Mouse (Mus musculus) cerebellum, adult 2 months (tissue): ENCODE results near the gene Mcm2. TPM values are rescaled to one million over a fixed set of nuclear protein-coding genes. Genes with fewer than 3 reads are reported as not detected.

Experiments
- DNase-seq, 2 experiments: peaks; one replicate each; pipeline ENCODE4 v3.0.0; 2021
- H3K27ac ChIP-seq: fragments of 200-500 bp; 2 replicates; pipeline ENCODE4 v1.5.1; 2012; ENCODE audit warnings: low read length, control low read depth, inconsistent platforms; ENCODE audit not compliant: insufficient read depth
- H3K27me3 ChIP-seq: fragments of 200-500 bp; 2 replicates; pipeline ENCODE4 v1.6.1; 2012; ENCODE audit warnings: inconsistent platforms, mild to moderate bottlenecking, low read length, moderate library complexity; ENCODE audit not compliant: control insufficient read depth, insufficient read depth
- H3K4me1 ChIP-seq: fragments of 200-500 bp; 2 replicates; pipeline ENCODE4 v1.6.1; 2011; ENCODE audit warnings: low read length; ENCODE audit not compliant: control insufficient read depth, insufficient read depth
- H3K4me3 ChIP-seq: fragments of 200-500 bp; replicated peaks from 2 replicates; pipeline ENCODE3; 2011; ENCODE audit warnings: mild to moderate bottlenecking, low read depth, low read length, control low read depth; ENCODE audit not compliant: insufficient read depth
- CTCF ChIP-seq: fragments of 200-500 bp; IDR thresholded peaks from 2 replicates; pipeline ENCODE4 v1.5.1; 2011; ENCODE audit warnings: low read depth, mild to moderate bottlenecking, control low read depth, low read length, moderate library complexity, borderline replicate concordance; ENCODE audit not compliant: insufficient read depth
- POLR2A ChIP-seq: fragments of 200-500 bp; IDR thresholded peaks from 2 replicates; pipeline ENCODE4 v1.6.1; 2011; ENCODE audit warnings: low read length, control low read depth, borderline replicate concordance; ENCODE audit not compliant: insufficient read depth
- WGBS: fragments of 180-500 bp; shearing (Covaris S2); methylation state at CpG from one replicate; pipeline ENCODE4 v1.1.7; 2018; 5-methylcytosine and 5-hydroxymethylcytosine counted together
- polyA plus RNA-seq: library from polyadenylated mRNA; depleted of rRNA; stranded (reverse); fragments of >200 nt; gene quantifications from 2 replicates; pipeline ENCODE4 v1.2.3, GENCODE M21; 2012

Gene Mcm2
- polyA plus RNA-seq, 1 experiment, result 7.5 TPM

- no peak for TF ChIP-seq POLR2A
- TF ChIP-seq CTCF, result no peak
- peaks cover 27% of the 10 kb centered on the region for H3K4me1 ChIP-seq
- H3K27ac ChIP-seq, result peak overlapping the region; percentile 48; the same call in 1 of the 2 replicates
- 7% methylated on average over 8 of the region's 8 CpGs for WGBS
- no peaks in the 10 kb centered on the region for H3K27me3 ChIP-seq
- H3K4me3 ChIP-seq, result no peak overlapping the region
- DNase-seq, result peak; percentile 61 to 72
Measured at GRCm38 (mm10) chr6:88871546-88871945, 27.0 kb downstream of the Mcm2 start.

- DNase-seq, result peak; percentile 47 to 55
- no peak for TF ChIP-seq POLR2A
- TF ChIP-seq CTCF, result no peak
- Histone ChIP-seq H3K27ac (no peak overlapping the region), H3K4me1 (peaks cover 29% of the 10 kb centered on the region), H3K27me3 (no peaks in the 10 kb centered on the region), H3K4me3 (no peak overlapping the region)
- WGBS, result 20% methylated on average over 4 of the region's 4 CpGs
Measured at GRCm38 (mm10) chr6:88870594-88870993, 28.0 kb downstream of the Mcm2 start.

- TF ChIP-seq CTCF (no peak), POLR2A (no peak)
- no peak overlapping the region for H3K4me3 ChIP-seq
- WGBS, result 67% methylated on average over 7 of the region's 7 CpGs
- DNase-seq, result peak in 1 of 2 experiments; percentile 48
- H3K4me1 ChIP-seq, result peaks cover 33% of the 10 kb centered on the region
- H3K27me3 ChIP-seq, result no peaks in the 10 kb centered on the region
- H3K27ac ChIP-seq, result 0 out of 2 replicates have a peak overlapping the region, but pooled peaks have one; percentile 36
Measured at GRCm38 (mm10) chr6:88869459-88869858, 29.1 kb downstream of the Mcm2 start.

GRCm38 (mm10) chr6:88865704-88866103, 32.9 kb downstream of the Mcm2 start:
- Histone ChIP-seq H3K4me3 (no peak overlapping the region), H3K27ac (no peak overlapping the region), H3K27me3 (no peaks in the 10 kb centered on the region), H3K4me1 (peaks cover 12% of the 10 kb centered on the region)
- no peak for DNase-seq
- WGBS, result 82% methylated on average over 7 of the region's 7 CpGs
- no peak for TF ChIP-seq POLR2A
- TF ChIP-seq CTCF, result no peak

GRCm38 (mm10) chr6:88860914-88861313, 37.7 kb downstream of the Mcm2 start:
- WGBS, result 23% methylated on average over 2 of the region's 2 CpGs
- H3K27me3 ChIP-seq, result no peaks in the 10 kb centered on the region
- DNase-seq, result peak in 1 of 2 experiments; percentile 62
- TF ChIP-seq CTCF, result peak; percentile 47; the same call in 1 of the 2 replicates
- no peak for TF ChIP-seq POLR2A
- H3K27ac ChIP-seq, result no peak overlapping the region
- no peak overlapping the region for H3K4me3 ChIP-seq
- peaks cover 30% of the 10 kb centered on the region for H3K4me1 ChIP-seq

GRCm38 (mm10) chr6:88858341-88858740, 40.2 kb downstream of the Mcm2 start:
- 57% methylated on average over 7 of the region's 7 CpGs for WGBS

GRCm38 (mm10) chr6:88857830-88858229, 40.8 kb downstream of the Mcm2 start:
- no peak for TF ChIP-seq POLR2A
- TF ChIP-seq CTCF, result no peak
- Histone ChIP-seq H3K4me1 (peaks cover 38% of the 10 kb centered on the region), H3K27me3 (no peaks in the 10 kb centered on the region), H3K27ac (peak overlapping the region; percentile 80), H3K4me3 (no peak overlapping the region)
- DNase-seq, result peak in 1 of 2 experiments; percentile 40
- 58% methylated on average over 6 of the region's 6 CpGs for WGBS

More at GRCm38 (mm10) chr6:88858341-88858740, 40.2 kb downstream of the Mcm2 start:
- DNase-seq, result peak in 1 of 2 experiments; percentile 31
- Histone ChIP-seq H3K4me3 (no peak overlapping the region), H3K4me1 (peaks cover 38% of the 10 kb centered on the region), H3K27me3 (no peaks in the 10 kb centered on the region), H3K27ac (peak overlapping the region; percentile 43; the same call in 1 of the 2 replicates)
- TF ChIP-seq POLR2A (no peak), CTCF (no peak)

- H3K4me3 ChIP-seq, result no peak overlapping the region
- no peak for TF ChIP-seq POLR2A
- TF ChIP-seq CTCF, result peak; percentile 25; the same call in 1 of the 2 replicates
- WGBS, result 6% methylated on average over 9 of the region's 9 CpGs
- H3K27ac ChIP-seq, result peak overlapping the region; percentile 80
- DNase-seq, result peak; percentile 83 to 92
- peaks cover 38% of the 10 kb centered on the region for H3K4me1 ChIP-seq
- H3K27me3 ChIP-seq, result no peaks in the 10 kb centered on the region
Measured at GRCm38 (mm10) chr6:88857249-88857648, 41.3 kb downstream of the Mcm2 start.

- TF ChIP-seq CTCF (peak; percentile 63), POLR2A (no peak)
- peak; percentile 67 to 76 for DNase-seq
- 19% methylated on average over 5 of the region's 5 CpGs for WGBS
- no peak overlapping the region for H3K4me3 ChIP-seq
- H3K27me3 ChIP-seq, result no peaks in the 10 kb centered on the region
- H3K27ac ChIP-seq, result no peak overlapping the region
- peaks cover 41% of the 10 kb centered on the region for H3K4me1 ChIP-seq
Measured at GRCm38 (mm10) chr6:88855636-88856035, 42.9 kb downstream of the Mcm2 start.
